Mouse (Mus musculus) midbrain, embryonic 13.5 days (tissue): ENCODE measurements around the gene Hhip. TPM values are rescaled to one million over a fixed set of nuclear protein-coding genes. Genes with fewer than 3 reads are reported as not detected.

Source experiments
- ATAC-seq: fragments of 200-750 bp; cut with Nextera tagmentation; 2 replicates; pipeline ENCODE4 v1.8.0; 2017; ENCODE audit warnings: mild to moderate bottlenecking, moderate TSS enrichment, moderate library complexity
- H3K27ac ChIP-seq: fragments of 300-500 bp; sonication (generic); 2 replicates; pipeline ENCODE4 v1.5.1; 2015; ENCODE audit warnings: inconsistent platforms, mild to moderate bottlenecking, moderate library complexity
- H3K27me3 ChIP-seq: fragments of 300-500 bp; sonication (generic); 2 replicates; pipeline ENCODE4 v1.6.1; 2015; ENCODE audit warnings: mild to moderate bottlenecking, inconsistent platforms
- H3K36me3 ChIP-seq: fragments of 300-500 bp; sonication (generic); 2 replicates; pipeline ENCODE4 v1.6.1; 2015; ENCODE audit warnings: mild to moderate bottlenecking, inconsistent platforms
- H3K4me1 ChIP-seq: fragments of 300-500 bp; sonication (generic); replicated peaks from 2 replicates; pipeline ENCODE4 v1.6.1; 2015; ENCODE audit warnings: inconsistent platforms
- H3K4me2 ChIP-seq: fragments of 300-500 bp; sonication (generic); replicated peaks from 2 replicates; pipeline ENCODE4 v1.6.1; 2015; ENCODE audit warnings: moderate library complexity, mild to moderate bottlenecking, inconsistent platforms
- H3K4me3 ChIP-seq: fragments of 300-500 bp; sonication (generic); replicated peaks from 2 replicates; pipeline ENCODE4 v1.5.1; 2015; ENCODE audit warnings: mild to moderate bottlenecking, inconsistent platforms
- H3K9ac ChIP-seq: fragments of 300-500 bp; sonication (generic); replicated peaks from 2 replicates; pipeline ENCODE4 v1.6.1; 2015; ENCODE audit warnings: mild to moderate bottlenecking, inconsistent platforms
- H3K9me3 ChIP-seq: fragments of 300-500 bp; sonication (generic); 2 replicates; pipeline ENCODE4 v1.6.1; 2016; ENCODE audit warnings: mild to moderate bottlenecking, inconsistent platforms
- WGBS: fragments of 180-500 bp; shearing (Covaris S2); methylation state at CpG from one replicate; pipeline ENCODE4 v1.1.7; 2015; 5-methylcytosine and 5-hydroxymethylcytosine counted together
- polyA plus RNA-seq: library from polyadenylated mRNA; unstranded; fragments of >200 nt; fragmentation: Nextera tagmentation; extraction: Ambion mirVana; gene quantifications from 2 replicates; pipeline ENCODE4 v1.2.1, GENCODE M21; 2015

The Hhip gene
- polyA plus RNA-seq, 1 experiment from 2014 or later = 1.2 TPM

- Histone ChIP-seq H3K27ac (no peak overlapping the region), H3K9ac (no peak overlapping the region), H3K36me3 (no peaks in the 10 kb centered on the region), H3K4me3 (no peak overlapping the region), H3K27me3 (no peaks in the 10 kb centered on the region), H3K9me3 (no peaks in the 10 kb centered on the region), H3K4me1 (no peaks in the 10 kb centered on the region), H3K4me2 (no peak overlapping the region)
- 42% methylated on average over 2 of the region's 2 CpGs for WGBS
- ATAC-seq = 0 out of 2 replicates have a peak, but pooled peaks have one; percentile 17
These were observed 72.9 kb downstream of the Hhip start for GRCm38 (mm10) chr8:79984946-79985345.

GRCm38 (mm10) chr8:79982144-79982543, 75.7 kb downstream of the Hhip start:
- 66% methylated on average over 4 of the region's 4 CpGs for WGBS
- no peaks in the 10 kb centered on the region for H3K4me1 ChIP-seq
- H3K4me2 ChIP-seq = no peak overlapping the region
- H3K4me3 ChIP-seq = no peak overlapping the region
- H3K27me3 ChIP-seq = no peaks in the 10 kb centered on the region
- H3K9me3 ChIP-seq = no peaks in the 10 kb centered on the region
- H3K27ac ChIP-seq = no peak overlapping the region
- no peaks in the 10 kb centered on the region for H3K36me3 ChIP-seq
- ATAC-seq = no peak
- no peak overlapping the region for H3K9ac ChIP-seq

- Histone ChIP-seq H3K4me1 (no peaks in the 10 kb centered on the region), H3K9ac (no peak overlapping the region), H3K9me3 (no peaks in the 10 kb centered on the region), H3K27ac (no peak overlapping the region), H3K27me3 (no peaks in the 10 kb centered on the region), H3K36me3 (no peaks in the 10 kb centered on the region), H3K4me3 (no peak overlapping the region), H3K4me2 (no peak overlapping the region)
- no peak; the same call in 1 of the 2 replicates for ATAC-seq
- whole genome bisulfite sequencing = 46% methylated on average over 6 of the region's 6 CpGs
These were observed 91.6 kb downstream of the Hhip start for GRCm38 (mm10) chr8:79966159-79966558.

GRCm38 (mm10) chr8:79952857-79953256, 104.9 kb downstream of the Hhip start:
- no peaks in the 10 kb centered on the region for H3K4me1 ChIP-seq
- H3K9me3 ChIP-seq = no peaks in the 10 kb centered on the region
- no peak for ATAC-seq
- H3K4me3 ChIP-seq = no peak overlapping the region
- 36% methylated on average over 3 of the region's 3 CpGs for WGBS
- no peak overlapping the region for H3K4me2 ChIP-seq
- no peaks in the 10 kb centered on the region for H3K27me3 ChIP-seq
- no peaks in the 10 kb centered on the region for H3K36me3 ChIP-seq
- no peak overlapping the region for H3K9ac ChIP-seq
- H3K27ac ChIP-seq = no peak overlapping the region

GRCm38 (mm10) chr8:79950376-79950775, 107.4 kb downstream of the Hhip start:
- H3K27me3 ChIP-seq = no peaks in the 10 kb centered on the region
- H3K9me3 ChIP-seq = no peaks in the 10 kb centered on the region
- 88% methylated on average over 3 of the region's 3 CpGs for WGBS
- no peak overlapping the region for H3K4me2 ChIP-seq
- no peak overlapping the region for H3K27ac ChIP-seq
- H3K9ac ChIP-seq = no peak overlapping the region
- H3K4me3 ChIP-seq = no peak overlapping the region
- no peaks in the 10 kb centered on the region for H3K4me1 ChIP-seq
- H3K36me3 ChIP-seq = no peaks in the 10 kb centered on the region
- no peak for ATAC-seq

- Histone ChIP-seq H3K4me3 (no peak overlapping the region), H3K27ac (no peak overlapping the region), H3K4me1 (no peaks in the 10 kb centered on the region), H3K4me2 (no peak overlapping the region), H3K36me3 (no peaks in the 10 kb centered on the region), H3K27me3 (no peaks in the 10 kb centered on the region), H3K9me3 (no peaks in the 10 kb centered on the region), H3K9ac (no peak overlapping the region)
- 86% methylated on average over 9 of the region's 9 CpGs for WGBS
- ATAC-seq = no peak
These were observed 112.2 kb downstream of the Hhip start for GRCm38 (mm10) chr8:79945501-79946076.

- H3K4me3 ChIP-seq = no peak overlapping the region
- no peak overlapping the region for H3K27ac ChIP-seq
- H3K36me3 ChIP-seq = no peaks in the 10 kb centered on the region
- no peak overlapping the region for H3K4me2 ChIP-seq
- no peaks in the 10 kb centered on the region for H3K4me1 ChIP-seq
- H3K27me3 ChIP-seq = no peaks in the 10 kb centered on the region
- ATAC-seq = no peak
- no peak overlapping the region for H3K9ac ChIP-seq
- 0 out of 2 replicates have a peak, but pooled peaks cover 3% of the 10 kb centered on the region for H3K9me3 ChIP-seq
- WGBS = 97% methylated on average over 5 of the region's 5 CpGs
These were observed 116.7 kb downstream of the Hhip start for GRCm38 (mm10) chr8:79941070-79941469.

- H3K36me3 ChIP-seq = no peaks in the 10 kb centered on the region
- no peak overlapping the region for H3K9ac ChIP-seq
- 60% methylated on average over 9 of the region's 9 CpGs for WGBS
- no peak for ATAC-seq
- H3K27ac ChIP-seq = no peak overlapping the region
- no peak overlapping the region for H3K4me3 ChIP-seq
- H3K4me2 ChIP-seq = no peak overlapping the region
- 0 out of 2 replicates have a peak, but pooled peaks cover 3% of the 10 kb centered on the region for H3K9me3 ChIP-seq
- no peaks in the 10 kb centered on the region for H3K4me1 ChIP-seq
- H3K27me3 ChIP-seq = no peaks in the 10 kb centered on the region
These were observed 120.9 kb downstream of the Hhip start for GRCm38 (mm10) chr8:79936856-79937445.

GRCm38 (mm10) chr8:79935793-79936192, 122.0 kb downstream of the Hhip start:
- H3K4me1 ChIP-seq = no peaks in the 10 kb centered on the region
- no peak overlapping the region for H3K4me3 ChIP-seq
- no peaks in the 10 kb centered on the region for H3K27me3 ChIP-seq
- H3K9ac ChIP-seq = no peak overlapping the region
- ATAC-seq = no peak
- no peaks in the 10 kb centered on the region for H3K36me3 ChIP-seq
- 57% methylated on average over 7 of the region's 7 CpGs for WGBS
- no peak overlapping the region for H3K4me2 ChIP-seq
- H3K9me3 ChIP-seq = 0 out of 2 replicates have a peak, but pooled peaks cover 3% of the 10 kb centered on the region
- H3K27ac ChIP-seq = no peak overlapping the region

GRCm38 (mm10) chr8:79929202-79929601, 128.6 kb downstream of the Hhip start:
- Histone ChIP-seq H3K27ac (no peak overlapping the region), H3K9ac (no peak overlapping the region), H3K9me3 (no peaks in the 10 kb centered on the region), H3K27me3 (no peaks in the 10 kb centered on the region), H3K4me2 (no peak overlapping the region), H3K4me3 (no peak overlapping the region), H3K4me1 (no peaks in the 10 kb centered on the region), H3K36me3 (no peaks in the 10 kb centered on the region)
- ATAC-seq = no peak
- WGBS = 83% methylated on average over 4 of the region's 4 CpGs

- H3K9me3 ChIP-seq = no peaks in the 10 kb centered on the region
- H3K4me2 ChIP-seq = no peak overlapping the region
- H3K9ac ChIP-seq = no peak overlapping the region
- 77% methylated on average over 7 of the region's 7 CpGs for WGBS
- H3K27me3 ChIP-seq = no peaks in the 10 kb centered on the region
- no peaks in the 10 kb centered on the region for H3K4me1 ChIP-seq
- no peak for ATAC-seq
- H3K27ac ChIP-seq = no peak overlapping the region
- no peaks in the 10 kb centered on the region for H3K36me3 ChIP-seq
- H3K4me3 ChIP-seq = no peak overlapping the region
These were observed 140.6 kb downstream of the Hhip start for GRCm38 (mm10) chr8:79917211-79917610.
